Comparison of ENCODE assay signal across 13 mouse cellular contexts in genomic region chr10:58936441-58936860, GRCm38 (mm10).
DNase-seq lines count a peak whose midpoint lies in the region; ATAC-seq and TF ChIP-seq lines count a peak whose summit lies in the region.
"Had no signal": no experiment of that assay in that cellular context is flagged by ENCODE, and none has a peak within 500 bp of the region (broad histone marks: within the 10 kb centered on the region; RNA-seq: fewer than 3 reads in every experiment).

No protein-coding gene starts in this region.

- H3K27ac ChIP-seq in lung, embryonic 14.5 days (ENCODE audit: low read depth) = peak overlapping the region; percentile 22; the same call in 1 of the 2 replicates
- peak overlapping the region; percentile 76 for H3K27ac ChIP-seq in forebrain, postnatal 0 days (ENCODE audit: low read depth, low read length)
- H3K27ac ChIP-seq: embryonic facial prominence, embryonic 13.5 days; midbrain, embryonic 12.5 days had no signal

- peak; percentile 53 for DNase-seq in heart, adult 11 months
- no peak for DNase-seq in heart, postnatal 36 days
- peak; percentile 81 for DNase-seq in lung, embryonic 14.5 days
- no peak for DNase-seq in lung, postnatal 36 days
- peak; percentile 80 for DNase-seq in Muller cell, postnatal 12 days (ENCODE audit: inconsistent ontology term)
- peak; percentile 89 for DNase-seq in forebrain, postnatal 0 days
- no peak for DNase-seq in urinary bladder, adult 18-20 months (ENCODE audit: low spot score in 2 of 2)
- DNase-seq in gastrocnemius, postnatal 4 days (ENCODE audit: low spot score in 2 of 2) = no peak
- DNase-seq: kidney, postnatal 25 days; right cerebral cortex, postnatal 14 days; thymus, postnatal 25 days had no signal

- no peak overlapping the region for H3K4me2 ChIP-seq in lung, embryonic 14.5 days
- H3K4me2 ChIP-seq in forebrain, postnatal 0 days (ENCODE audit: low read depth) = 0 out of 2 replicates have a peak overlapping the region, but pooled peaks have one; percentile 13
- H3K4me2 ChIP-seq: embryonic facial prominence, embryonic 13.5 days; midbrain, embryonic 12.5 days had no signal

- intact Hi-C loops in heart, postnatal 36 days (cut with DNase I) = no loop called here

- H3K27me3 ChIP-seq in lung, embryonic 14.5 days (ENCODE audit: insufficient read depth, low read length) = no peaks in the 10 kb centered on the region
- no peaks in the 10 kb centered on the region for H3K27me3 ChIP-seq in forebrain, postnatal 0 days (ENCODE audit: insufficient read depth, low read length)
- H3K27me3 ChIP-seq: embryonic facial prominence, embryonic 13.5 days; midbrain, embryonic 12.5 days had no signal

- no peaks in the 10 kb centered on the region for H3K36me3 ChIP-seq in lung, embryonic 14.5 days (ENCODE audit: insufficient read depth)
- H3K36me3 ChIP-seq in forebrain, postnatal 0 days (ENCODE audit: insufficient read depth) = no peaks in the 10 kb centered on the region
- H3K36me3 ChIP-seq: embryonic facial prominence, embryonic 13.5 days; midbrain, embryonic 12.5 days had no signal

- TF ChIP-seq CTCF in lung, embryonic 14.5 days (IDR thresholded peaks at IDR 0.05; ENCODE audit: low read depth) = no peak
- TF ChIP-seq CTCF in forebrain, postnatal 0 days (IDR thresholded peaks at IDR 0.05; ENCODE audit: low read depth) = no peak

- no peak overlapping the region for H3K4me3 ChIP-seq in lung, embryonic 14.5 days (ENCODE audit: low read depth, low read length)
- H3K4me3 ChIP-seq in forebrain, postnatal 0 days (ENCODE audit: low read depth, low read length) = no peak overlapping the region
- H3K4me3 ChIP-seq: embryonic facial prominence, embryonic 13.5 days; midbrain, embryonic 12.5 days had no signal

- no peak overlapping the region for H3K9ac ChIP-seq in lung, embryonic 14.5 days
- H3K9ac ChIP-seq in forebrain, postnatal 0 days = no peak overlapping the region
- H3K9ac ChIP-seq: embryonic facial prominence, embryonic 13.5 days; midbrain, embryonic 12.5 days had no signal

- peak; percentile 71 for ATAC-seq in lung, embryonic 14.5 days (ENCODE audit: insufficient read depth)
- peak; percentile 77 for ATAC-seq in forebrain, postnatal 0 days

- H3K9me3 ChIP-seq in lung, embryonic 14.5 days (ENCODE audit: low read depth, low read length) = no peaks in the 10 kb centered on the region
- H3K9me3 ChIP-seq in forebrain, postnatal 0 days (ENCODE audit: low read length) = no peaks in the 10 kb centered on the region
- H3K9me3 ChIP-seq: embryonic facial prominence, embryonic 13.5 days; midbrain, embryonic 12.5 days had no signal

- WGBS in lung, embryonic 14.5 days = 46% methylated on average over 9 of the region's 9 CpGs
- 21% methylated on average over 9 of the region's 9 CpGs for WGBS in forebrain, postnatal 0 days

- peaks cover 3% of the 10 kb centered on the region; the same call in 1 of the 2 replicates for H3K4me1 ChIP-seq in lung, embryonic 14.5 days (ENCODE audit: insufficient read depth)
- peaks cover 36% of the 10 kb centered on the region for H3K4me1 ChIP-seq in forebrain, postnatal 0 days (ENCODE audit: insufficient read depth)

Comparison
In these comparisons a context has a peak if more than half of its experiments do, and no peak if none do; other contexts are left out.
1. DNase-seq: peak in heart, adult 11 months (single experiment), lung, embryonic 14.5 days (single experiment), Muller cell, postnatal 12 days (single experiment) and forebrain, postnatal 0 days (single experiment); none in heart, postnatal 36 days (0 of 2), lung, postnatal 36 days (single experiment), urinary bladder, adult 18-20 months (0 of 2) and gastrocnemius, postnatal 4 days (0 of 2).